Mouse (Mus musculus) neural tube, embryonic 14.5 days (tissue): ENCODE measurements at regions not wholly inside any gene's neighbourhood (a gene's known extent, or its start where the extent isn't known, plus 50 kb on each side); places are given as distances from the start of the nearest gene placed in this dataset.

ENCODE experiments used
- ATAC-seq: fragments of 200-750 bp; cut with Nextera tagmentation; 2 replicates; pipeline ENCODE4 v1.8.0; 2017; ENCODE audit warnings: low read depth, mild to moderate bottlenecking, moderate TSS enrichment, moderate library complexity
- H3K27ac ChIP-seq: fragments of 300-500 bp; sonication (generic); 2 replicates; pipeline ENCODE4 v1.5.1; 2014; ENCODE audit warnings: low read depth, mild to moderate bottlenecking, control low read depth, low read length, moderate library complexity, mixed read lengths
- H3K27me3 ChIP-seq: fragments of 300-500 bp; sonication (generic); 2 replicates; pipeline ENCODE4 v1.6.1; 2014; ENCODE audit warnings: low read length; ENCODE audit not compliant: control insufficient read depth, insufficient read depth
- H3K36me3 ChIP-seq: fragments of 300-500 bp; sonication (generic); 2 replicates; pipeline ENCODE4 v1.6.1; 2014; ENCODE audit warnings: low read length, mixed read lengths; ENCODE audit not compliant: control insufficient read depth, insufficient read depth
- H3K4me1 ChIP-seq: fragments of 300-500 bp; sonication (generic); 2 replicates; pipeline ENCODE4 v1.6.1; 2014; ENCODE audit warnings: low read length; ENCODE audit not compliant: control insufficient read depth, insufficient read depth
- H3K4me2 ChIP-seq: fragments of 300-500 bp; sonication (generic); 2 replicates; pipeline ENCODE4 v1.6.1; 2014; ENCODE audit warnings: mild to moderate bottlenecking, low read depth, low read length, control low read depth
- H3K4me3 ChIP-seq: fragments of 300-500 bp; sonication (generic); 2 replicates; pipeline ENCODE4 v1.5.1; 2014; ENCODE audit warnings: low read depth, low read length, control low read depth, mixed read lengths
- H3K9ac ChIP-seq: fragments of 300-500 bp; sonication (generic); replicated peaks from 2 replicates; pipeline ENCODE4 v1.6.1; 2014; ENCODE audit warnings: low read depth, mild to moderate bottlenecking, control low read depth, low read length, mixed read lengths
- H3K9me3 ChIP-seq: fragments of 300-500 bp; sonication (generic); 2 replicates; pipeline ENCODE4 v1.6.1; 2016; ENCODE audit warnings: low read length; ENCODE audit not compliant: control insufficient read depth
- WGBS: fragments of 180-500 bp; shearing (Covaris S2); extraction: QIAGEN DNeasy Blood & Tissue Kit; methylation state at CpG from one replicate; pipeline ENCODE4 v1.1.7; 2014; 5-methylcytosine and 5-hydroxymethylcytosine counted together

DNA sequence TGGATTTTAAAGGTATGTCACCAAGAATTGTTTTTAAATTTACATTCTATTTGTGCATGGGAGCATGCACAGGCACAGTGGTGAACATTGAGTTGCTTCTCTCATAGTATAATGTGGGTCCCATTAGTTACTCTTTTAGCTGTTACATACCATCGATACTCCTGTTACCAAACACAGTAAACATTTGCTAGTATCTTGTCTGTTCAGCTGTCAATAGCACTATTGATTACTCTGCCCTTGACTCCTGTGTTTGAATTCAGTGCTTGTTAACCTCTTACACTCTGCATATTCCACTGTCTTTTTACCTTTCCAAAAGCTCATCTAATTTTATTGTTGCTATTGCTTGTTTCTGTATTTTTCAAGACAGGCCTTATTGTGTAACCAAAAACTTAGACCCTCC, 133.2 kb upstream of the Marcks start:
- Histone ChIP-seq H3K4me2 (no peak overlapping the region), H3K27ac (no peak overlapping the region), H3K9me3 (no peaks in the 10 kb centered on the region), H3K4me1 (no peaks in the 10 kb centered on the region), H3K9ac (no peak overlapping the region), H3K36me3 (no peaks in the 10 kb centered on the region), H3K4me3 (no peak overlapping the region), H3K27me3 (no peaks in the 10 kb centered on the region)
- ATAC-seq: no peak
- 74% methylated on average over 1 of the region's 1 CpGs for whole genome bisulfite sequencing

DNA sequence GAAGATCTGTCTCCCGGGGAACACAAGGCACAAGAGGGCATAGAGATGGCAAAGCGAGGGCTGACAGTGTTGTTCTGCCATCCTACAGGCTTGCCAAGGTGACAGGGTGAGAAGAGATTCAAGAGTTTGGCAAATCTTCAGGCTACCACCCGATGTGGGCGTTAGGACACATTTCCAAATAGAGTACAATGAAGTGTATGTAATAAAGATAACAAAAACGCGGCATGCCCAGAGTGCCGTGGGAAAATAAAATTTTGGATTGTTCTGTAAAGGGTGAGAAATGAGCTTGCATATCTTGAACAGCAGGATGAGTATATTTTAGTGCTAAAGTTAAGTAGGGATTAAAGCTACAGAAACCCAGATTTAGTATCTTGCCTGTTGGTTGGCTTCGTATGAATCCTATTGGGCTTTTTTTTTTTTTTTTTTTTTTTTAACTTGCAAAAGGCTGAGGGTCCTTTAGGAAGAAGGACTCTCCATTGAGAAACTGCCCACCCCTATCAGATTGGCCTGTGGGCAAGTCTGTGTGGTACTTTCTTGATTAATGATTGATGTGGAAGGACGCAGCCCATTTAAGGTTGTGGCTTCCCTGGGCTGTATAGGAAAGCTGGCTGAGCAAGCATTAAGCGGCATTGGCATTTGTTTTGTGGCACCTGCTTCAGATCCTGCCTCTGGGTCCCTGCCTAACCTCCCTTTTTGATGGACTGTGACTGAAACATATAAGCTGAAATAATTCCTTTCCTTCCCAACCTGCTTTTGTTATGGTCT, 131.7 kb upstream of the Marcks start:
- 0 out of 2 replicates have a peak, but pooled peaks have one; percentile 24 for ATAC-seq

GRCm38 (mm10) chr10:37266909-37267308, 128.2 kb upstream of the Marcks start:
- Histone ChIP-seq H3K9me3 (no peaks in the 10 kb centered on the region), H3K36me3 (no peaks in the 10 kb centered on the region), H3K4me2 (no peak overlapping the region), H3K27ac (no peak overlapping the region), H3K9ac (no peak overlapping the region), H3K27me3 (no peaks in the 10 kb centered on the region), H3K4me1 (no peaks in the 10 kb centered on the region), H3K4me3 (no peak overlapping the region)
- WGBS: 54% methylated on average over 1 of the region's 1 CpGs
- no peak for ATAC-seq

More for the DNA sequence above, 131.7 kb upstream of the Marcks start:
- Histone ChIP-seq H3K4me1 (no peaks in the 10 kb centered on the region), H3K4me3 (no peak overlapping the region), H3K27ac (no peak overlapping the region), H3K27me3 (no peaks in the 10 kb centered on the region), H3K9me3 (no peaks in the 10 kb centered on the region), H3K36me3 (no peaks in the 10 kb centered on the region), H3K9ac (no peak overlapping the region), H3K4me2 (no peak overlapping the region)
- WGBS: 76% methylated on average over 10 of the region's 10 CpGs

DNA sequence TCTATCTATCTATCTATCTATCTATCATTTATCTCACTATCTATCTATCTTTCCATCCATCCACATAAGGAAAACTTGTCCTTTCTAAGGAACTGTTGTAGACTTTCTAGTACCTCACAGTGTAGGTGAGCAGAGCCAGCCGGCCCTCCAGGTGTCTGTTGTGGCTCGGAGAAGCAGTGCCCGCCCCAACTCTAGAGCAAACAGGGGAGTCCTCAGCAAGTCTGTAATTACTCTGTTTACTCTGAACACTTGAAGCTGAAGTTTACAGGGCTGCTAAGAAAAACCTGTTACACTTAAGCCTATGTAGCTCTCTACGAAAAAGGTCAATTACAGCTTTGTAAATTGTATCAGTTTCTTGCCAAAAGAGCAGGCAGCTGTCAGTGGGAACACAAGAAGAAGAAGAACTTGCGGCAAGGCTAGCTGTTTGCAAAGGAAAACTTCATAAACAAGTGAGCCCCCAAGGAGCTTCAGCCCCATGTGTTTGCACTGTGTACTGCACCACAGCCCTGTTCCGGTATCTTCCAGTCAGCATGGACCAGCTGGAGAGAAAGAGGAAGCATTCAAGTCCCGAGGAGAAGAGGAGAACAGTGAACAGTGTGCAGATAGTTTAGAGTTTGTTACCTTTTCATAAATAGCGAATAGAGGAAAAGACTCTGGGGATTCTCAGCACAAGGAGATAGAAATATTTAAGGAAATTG, 122.2 kb upstream of the Marcks start:
- no peak for ATAC-seq
- 83% methylated on average over 8 of the region's 8 CpGs for WGBS
- Histone ChIP-seq H3K27ac (no peak overlapping the region), H3K27me3 (no peaks in the 10 kb centered on the region), H3K9me3 (no peaks in the 10 kb centered on the region), H3K4me1 (no peaks in the 10 kb centered on the region), H3K36me3 (no peaks in the 10 kb centered on the region), H3K9ac (no peak overlapping the region), H3K4me2 (no peak overlapping the region), H3K4me3 (no peak overlapping the region)

GRCm38 (mm10) chr10:37259186-37259585, 120.5 kb upstream of the Marcks start:
- H3K36me3 ChIP-seq: no peaks in the 10 kb centered on the region
- H3K4me3 ChIP-seq: no peak overlapping the region
- no peak overlapping the region for H3K27ac ChIP-seq
- H3K4me1 ChIP-seq: no peaks in the 10 kb centered on the region
- no peaks in the 10 kb centered on the region for H3K9me3 ChIP-seq
- no peak for ATAC-seq
- no peaks in the 10 kb centered on the region for H3K27me3 ChIP-seq
- H3K4me2 ChIP-seq: no peak overlapping the region
- no peak overlapping the region for H3K9ac ChIP-seq
- WGBS: 89% methylated on average over 3 of the region's 3 CpGs

- H3K27ac ChIP-seq: no peak overlapping the region
- no peaks in the 10 kb centered on the region for H3K4me1 ChIP-seq
- WGBS: 85% methylated on average over 6 of the region's 6 CpGs
- H3K9me3 ChIP-seq: no peaks in the 10 kb centered on the region
- H3K27me3 ChIP-seq: no peaks in the 10 kb centered on the region
- H3K9ac ChIP-seq: no peak overlapping the region
- H3K4me2 ChIP-seq: no peak overlapping the region
- no peak for ATAC-seq
- H3K4me3 ChIP-seq: no peak overlapping the region
- no peaks in the 10 kb centered on the region for H3K36me3 ChIP-seq
These were observed 118.8 kb upstream of the Marcks start for GRCm38 (mm10) chr10:37257544-37257943.

GRCm38 (mm10) chr10:37250934-37251521, 112.3 kb upstream of the Marcks start:
- Histone ChIP-seq H3K4me2 (no peak overlapping the region), H3K36me3 (no peaks in the 10 kb centered on the region), H3K4me3 (no peak overlapping the region), H3K9me3 (no peaks in the 10 kb centered on the region), H3K9ac (no peak overlapping the region), H3K27ac (no peak overlapping the region), H3K4me1 (peaks cover 6% of the 10 kb centered on the region; the same call in 1 of the 2 replicates), H3K27me3 (no peaks in the 10 kb centered on the region)
- peak; percentile 34; the same call in 1 of the 2 replicates for ATAC-seq
- 32% methylated on average over 6 of the region's 6 CpGs for WGBS

GRCm38 (mm10) chr10:37250157-37250556, 111.4 kb upstream of the Marcks start:
- Histone ChIP-seq H3K4me1 (peaks cover 6% of the 10 kb centered on the region; the same call in 1 of the 2 replicates), H3K4me2 (no peak overlapping the region), H3K9me3 (no peaks in the 10 kb centered on the region), H3K36me3 (no peaks in the 10 kb centered on the region), H3K9ac (no peak overlapping the region), H3K27ac (no peak overlapping the region), H3K4me3 (no peak overlapping the region), H3K27me3 (no peaks in the 10 kb centered on the region)
- WGBS: 57% methylated on average over 2 of the region's 2 CpGs
- no peak for ATAC-seq

DNA sequence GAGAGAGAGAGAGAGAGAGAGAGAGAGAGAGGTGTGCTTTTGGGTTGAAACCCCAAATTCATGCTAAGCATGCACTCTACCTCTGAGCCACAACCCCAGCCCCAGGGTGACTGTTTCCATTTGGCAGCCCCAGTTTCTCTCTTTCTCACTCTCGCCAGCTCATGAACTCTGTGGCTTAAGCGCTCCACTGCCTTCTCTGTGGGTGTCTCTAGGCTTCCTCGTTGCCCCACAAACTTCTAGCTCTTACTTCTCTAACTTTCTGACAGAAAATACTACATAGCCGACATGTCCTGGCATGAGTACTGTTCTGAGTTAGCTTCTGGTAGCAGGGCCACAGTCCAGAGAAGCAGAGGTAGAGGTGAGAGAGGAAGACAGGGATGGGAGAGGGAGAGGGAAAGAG, 110.8 kb upstream of the Marcks start:
- ATAC-seq: no peak
- Histone ChIP-seq H3K4me3 (no peak overlapping the region), H3K4me2 (no peak overlapping the region), H3K27me3 (no peaks in the 10 kb centered on the region), H3K36me3 (no peaks in the 10 kb centered on the region), H3K4me1 (peaks cover 6% of the 10 kb centered on the region; the same call in 1 of the 2 replicates), H3K9me3 (no peaks in the 10 kb centered on the region), H3K9ac (no peak overlapping the region), H3K27ac (no peak overlapping the region)
- WGBS: 90% methylated on average over 4 of the region's 4 CpGs
